Mouse (Mus musculus): ENCODE data around the gene St6galnac4. TPM values are rescaled to one million over a fixed set of nuclear protein-coding genes. Genes with fewer than 3 reads are reported as not detected.

St6galnac4 gene
- total and polyA plus RNA-seq, 3 experiments: 6.7 to 20.8 (median 15.4) TPM

DNA sequence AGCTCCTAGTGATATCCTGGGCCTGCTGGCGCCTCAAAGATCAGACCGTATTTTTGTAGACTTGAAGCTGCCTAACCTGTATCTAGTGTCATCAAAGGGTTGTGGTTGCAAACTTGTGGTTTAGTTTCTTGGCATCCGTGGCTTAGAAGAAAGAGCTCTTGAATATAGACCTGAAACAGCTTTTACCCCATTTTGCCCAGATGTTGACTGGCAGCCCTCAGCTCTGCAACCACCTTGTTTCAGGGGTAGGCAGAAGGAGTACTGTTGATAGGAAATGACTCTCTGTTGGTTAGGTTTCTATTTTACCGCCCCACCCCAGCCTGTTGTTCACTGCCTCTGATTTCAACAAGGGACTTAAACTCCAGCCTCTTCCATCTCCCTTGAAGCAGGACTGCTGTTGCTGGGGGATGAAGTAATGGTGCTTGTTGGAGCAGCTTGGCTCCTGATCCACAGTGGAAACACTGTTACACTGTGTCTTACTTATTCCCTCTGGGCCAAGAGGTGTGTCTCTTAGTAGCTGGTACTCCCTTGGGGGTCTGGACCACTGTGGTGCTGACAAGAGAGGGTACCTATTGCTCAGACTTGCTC lies 44.8 kb upstream of the St6galnac4 start:
- TF ChIP-seq CTCF (IDR thresholded peaks at IDR 0.05; ENCODE audit: low read depth, low read length): no peak
- TF ChIP-seq TAL1 (conservative IDR thresholded peaks at IDR 0.05; ENCODE audit: low read depth, low read length): no peak
- no peak for TF ChIP-seq GATA2 (IDR thresholded peaks at IDR 0.05; ENCODE audit: borderline replicate concordance, low read depth, low read length)
- Histone ChIP-seq H3K4me1 (ENCODE audit: insufficient read depth, low read depth, low read length) (peaks cover 42% of the 10 kb centered on the region), H3K4me3 (ENCODE audit: low read depth, low read length) (no peak overlapping the region), H3K36me3 (replicated peaks) (peaks cover 74% of the 10 kb centered on the region), H3K27me3 (ENCODE audit: insufficient read depth, low read length) (peaks cover 15% of the 10 kb centered on the region; the same call in 1 of the 2 replicates), H3K9me3 (replicated peaks) (no peaks in the 10 kb centered on the region)
- DNase-seq (ENCODE audit: low spot score): no peak
- no peak for ATAC-seq (ENCODE audit: extremely low read depth, insufficient number of reproducible peaks, low FRiP score, poor library complexity, severe bottlenecking)

DNA sequence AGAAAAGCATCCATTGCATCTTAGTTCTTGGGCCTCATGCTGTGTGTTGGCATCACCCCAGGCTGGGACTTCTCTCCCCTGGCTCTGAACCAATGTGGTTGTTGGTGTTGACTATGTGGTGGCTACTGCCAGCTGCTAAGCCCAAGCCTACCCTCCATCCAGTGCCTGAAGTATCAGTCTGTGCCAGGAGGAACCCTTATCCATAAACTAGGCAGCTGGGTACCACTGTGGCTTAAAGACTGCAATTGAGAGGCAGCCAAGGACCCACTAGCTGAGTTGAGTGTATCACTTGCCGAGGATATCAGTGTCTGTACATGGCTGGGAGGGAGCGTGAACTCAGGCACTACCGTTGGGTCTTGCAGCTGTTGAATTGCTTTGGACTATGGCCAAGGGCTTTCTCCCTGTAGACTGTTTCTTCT lies 43.9 kb upstream of the St6galnac4 start:
- no peaks in the 10 kb centered on the region for H3K9me3 ChIP-seq (replicated peaks)
- no peak overlapping the region for H3K4me3 ChIP-seq (ENCODE audit: low read depth, low read length)
- peaks cover 33% of the 10 kb centered on the region for H3K4me1 ChIP-seq (ENCODE audit: insufficient read depth, low read depth, low read length)
- ATAC-seq (ENCODE audit: extremely low read depth, insufficient number of reproducible peaks, low FRiP score, poor library complexity, severe bottlenecking) (no peak), DNase-seq (ENCODE audit: low spot score) (no peak)
- peaks cover 12% of the 10 kb centered on the region; the same call in 1 of the 2 replicates for H3K27me3 ChIP-seq (ENCODE audit: insufficient read depth, low read length)
- H3K36me3 ChIP-seq (replicated peaks): peaks cover 83% of the 10 kb centered on the region
- TF ChIP-seq GATA1 (IDR thresholded peaks at IDR 0.05; ENCODE audit: borderline replicate concordance, low read length) (no peak), GATA2 (IDR thresholded peaks at IDR 0.05; ENCODE audit: borderline replicate concordance, low read depth, low read length) (no peak), CTCF (IDR thresholded peaks at IDR 0.05; ENCODE audit: low read depth, low read length) (no peak), POLR2AphosphoS5 (IDR thresholded peaks at IDR 0.05; ENCODE audit: insufficient replicate concordance, low read depth, low read length) (no peak), TAL1 (conservative IDR thresholded peaks at IDR 0.05; ENCODE audit: low read depth, low read length) (no peak)

DNA sequence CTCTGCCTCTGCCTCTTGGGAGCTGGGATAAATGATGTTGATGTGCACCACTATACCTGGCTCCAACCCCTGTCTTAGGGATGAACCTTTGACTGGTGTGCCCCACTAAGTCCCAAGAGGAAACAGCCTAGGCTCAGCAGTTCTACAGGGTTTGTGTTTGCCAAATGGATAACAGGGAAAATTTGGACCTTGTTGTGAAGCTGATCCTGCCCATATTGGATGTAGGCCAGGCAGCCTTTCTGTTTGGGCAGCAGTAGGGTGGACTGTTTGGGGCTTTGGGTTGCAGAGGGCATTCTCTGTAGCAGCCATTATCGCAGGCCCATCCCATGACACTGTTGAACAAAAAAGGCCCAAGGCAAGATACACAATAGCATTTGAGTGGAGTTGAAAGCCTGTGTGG lies 39.9 kb upstream of the St6galnac4 start:
- no peak for TF ChIP-seq GATA1 (IDR thresholded peaks at IDR 0.05; ENCODE audit: borderline replicate concordance, low read length)
- TF ChIP-seq POLR2AphosphoS5 (IDR thresholded peaks at IDR 0.05; ENCODE audit: insufficient replicate concordance, low read depth, low read length): no peak
- no peak for TF ChIP-seq GATA2 (IDR thresholded peaks at IDR 0.05; ENCODE audit: borderline replicate concordance, low read depth, low read length)
- TF ChIP-seq CTCF (IDR thresholded peaks at IDR 0.05; ENCODE audit: low read depth, low read length): no peak
- no peak for TF ChIP-seq TAL1 (conservative IDR thresholded peaks at IDR 0.05; ENCODE audit: low read depth, low read length)
- Histone ChIP-seq H3K9me3 (replicated peaks) (no peaks in the 10 kb centered on the region), H3K36me3 (replicated peaks) (peaks cover 89% of the 10 kb centered on the region), H3K4me3 (ENCODE audit: low read depth, low read length) (no peak overlapping the region), H3K4me1 (ENCODE audit: insufficient read depth, low read depth, low read length) (peaks cover 15% of the 10 kb centered on the region), H3K27me3 (ENCODE audit: insufficient read depth, low read length) (peaks cover 12% of the 10 kb centered on the region; the same call in 1 of the 2 replicates)
- no peak for ATAC-seq (ENCODE audit: extremely low read depth, insufficient number of reproducible peaks, low FRiP score, poor library complexity, severe bottlenecking)
- no peak for DNase-seq (ENCODE audit: low spot score)

DNA sequence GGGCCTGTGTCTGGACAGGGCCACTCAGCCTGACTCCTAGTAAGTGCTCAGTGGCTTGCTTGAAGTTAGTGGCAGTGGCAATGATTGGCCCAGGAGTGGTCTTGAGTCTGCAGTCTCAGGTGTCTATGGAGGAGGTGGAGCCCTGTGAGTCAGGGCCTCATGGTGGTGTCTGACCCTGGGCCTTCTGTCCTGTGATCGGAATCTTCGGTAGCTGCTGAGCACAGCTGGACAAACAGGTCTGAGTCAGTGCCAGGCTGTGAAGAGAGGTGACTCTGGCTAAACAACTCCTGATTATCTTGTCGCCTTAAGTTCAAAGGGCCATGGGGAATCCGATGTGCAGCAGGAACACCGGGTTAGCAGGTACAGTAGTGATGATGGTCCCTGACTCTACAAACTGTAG lies 39.5 kb upstream of the St6galnac4 start:
- ATAC-seq (ENCODE audit: extremely low read depth, insufficient number of reproducible peaks, low FRiP score, poor library complexity, severe bottlenecking) (no peak), DNase-seq (ENCODE audit: low spot score) (no peak)
- no peaks in the 10 kb centered on the region for H3K9me3 ChIP-seq (replicated peaks)
- peaks cover 88% of the 10 kb centered on the region for H3K36me3 ChIP-seq (replicated peaks)
- peaks cover 11% of the 10 kb centered on the region for H3K4me1 ChIP-seq (ENCODE audit: insufficient read depth, low read depth, low read length)
- TF ChIP-seq GATA2 (IDR thresholded peaks at IDR 0.05; ENCODE audit: borderline replicate concordance, low read depth, low read length): no peak
- no peak overlapping the region for H3K4me3 ChIP-seq (ENCODE audit: low read depth, low read length)
- H3K27me3 ChIP-seq (ENCODE audit: insufficient read depth, low read length): peaks cover 13% of the 10 kb centered on the region; the same call in 1 of the 2 replicates

DNA sequence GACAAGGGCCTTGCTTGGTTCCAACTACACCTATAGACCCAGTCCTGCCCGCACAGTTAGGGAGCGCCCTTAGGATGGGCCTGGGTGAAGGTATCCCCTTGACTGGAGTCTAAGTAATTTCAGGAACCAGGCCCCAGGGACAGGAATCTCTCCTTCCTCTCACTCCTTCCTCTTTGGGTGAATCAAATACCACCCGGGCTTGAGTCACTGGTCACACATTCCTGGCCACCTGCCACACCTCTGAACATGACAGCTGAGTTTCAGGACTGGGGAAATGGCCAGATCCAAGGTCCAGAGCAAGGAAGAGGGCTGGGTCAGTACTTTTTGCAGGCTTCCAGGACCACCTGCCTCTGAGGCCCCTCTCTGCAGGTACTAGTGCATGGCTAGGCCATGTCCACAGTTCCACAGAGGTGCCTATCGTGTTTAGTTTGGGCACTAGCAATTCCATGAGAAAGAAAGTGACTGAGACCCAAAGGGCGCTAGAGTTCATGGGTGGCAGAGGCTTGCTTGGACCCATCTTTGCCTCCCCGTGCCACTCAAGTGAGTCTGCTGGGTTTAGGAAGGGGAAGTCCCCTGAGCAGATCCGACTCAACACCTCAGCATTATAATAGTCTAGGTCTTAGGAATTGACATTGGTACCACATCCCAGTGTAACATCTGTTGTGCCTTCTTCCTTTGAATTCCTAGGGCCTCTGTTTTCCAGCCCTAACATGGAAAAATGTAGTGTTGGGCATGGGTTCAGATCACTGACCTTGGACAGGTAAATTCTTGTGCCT lies 38.7 kb upstream of the St6galnac4 start:
- no peak for DNase-seq (ENCODE audit: low spot score)
- H3K4me1 ChIP-seq (ENCODE audit: insufficient read depth, low read depth, low read length): peaks cover 9% of the 10 kb centered on the region; the same call in 1 of the 2 replicates
- no peak for TF ChIP-seq GATA2 (IDR thresholded peaks at IDR 0.05; ENCODE audit: borderline replicate concordance, low read depth, low read length)
- no peak for TF ChIP-seq CTCF (IDR thresholded peaks at IDR 0.05; ENCODE audit: low read depth, low read length)
- TF ChIP-seq TAL1 (conservative IDR thresholded peaks at IDR 0.05; ENCODE audit: low read depth, low read length): no peak
- no peak for TF ChIP-seq GATA1 (IDR thresholded peaks at IDR 0.05; ENCODE audit: borderline replicate concordance, low read length)
- no peak for TF ChIP-seq POLR2AphosphoS5 (IDR thresholded peaks at IDR 0.05; ENCODE audit: insufficient replicate concordance, low read depth, low read length)
- peaks cover 13% of the 10 kb centered on the region; the same call in 1 of the 2 replicates for H3K27me3 ChIP-seq (ENCODE audit: insufficient read depth, low read length)
- H3K36me3 ChIP-seq (replicated peaks): peaks cover 84% of the 10 kb centered on the region
- no peaks in the 10 kb centered on the region for H3K9me3 ChIP-seq (replicated peaks)
- no peak overlapping the region for H3K4me3 ChIP-seq (ENCODE audit: low read depth, low read length)
- no peak for ATAC-seq (ENCODE audit: extremely low read depth, insufficient number of reproducible peaks, low FRiP score, poor library complexity, severe bottlenecking)

DNA sequence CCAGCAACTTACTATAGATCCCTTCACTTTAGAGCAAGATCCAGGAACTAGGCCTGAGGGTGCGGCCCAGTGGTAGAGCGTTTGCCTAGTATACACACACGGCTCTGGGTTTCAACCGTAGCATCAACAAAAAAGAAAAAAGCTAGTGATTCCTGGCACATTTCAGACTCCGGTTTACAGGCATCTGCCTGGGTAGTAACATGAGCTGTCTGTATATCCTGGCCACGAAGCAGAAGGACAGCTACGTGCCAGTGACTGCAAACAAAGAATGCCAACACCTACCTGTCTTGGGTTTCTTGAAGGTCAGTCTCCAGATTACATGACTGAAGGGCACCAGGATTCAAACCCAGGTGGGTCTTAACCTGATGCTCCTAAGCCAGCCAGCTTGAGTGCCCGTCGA lies 37.7 kb upstream of the St6galnac4 start:
- peaks cover 14% of the 10 kb centered on the region; the same call in 1 of the 2 replicates for H3K27me3 ChIP-seq (ENCODE audit: insufficient read depth, low read length)
- peaks cover 16% of the 10 kb centered on the region for H3K4me1 ChIP-seq (ENCODE audit: insufficient read depth, low read depth, low read length)
- H3K36me3 ChIP-seq (replicated peaks): peaks cover 82% of the 10 kb centered on the region
- no peak for DNase-seq (ENCODE audit: low spot score)
- TF ChIP-seq POLR2AphosphoS5 (IDR thresholded peaks at IDR 0.05; ENCODE audit: insufficient replicate concordance, low read depth, low read length) (no peak), CTCF (IDR thresholded peaks at IDR 0.05; ENCODE audit: low read depth, low read length) (no peak), GATA2 (IDR thresholded peaks at IDR 0.05; ENCODE audit: borderline replicate concordance, low read depth, low read length) (no peak), TAL1 (conservative IDR thresholded peaks at IDR 0.05; ENCODE audit: low read depth, low read length) (no peak), GATA1 (IDR thresholded peaks at IDR 0.05; ENCODE audit: borderline replicate concordance, low read length) (no peak)
- no peak overlapping the region for H3K4me3 ChIP-seq (ENCODE audit: low read depth, low read length)
- no peaks in the 10 kb centered on the region for H3K9me3 ChIP-seq (replicated peaks)
- no peak for ATAC-seq (ENCODE audit: extremely low read depth, insufficient number of reproducible peaks, low FRiP score, poor library complexity, severe bottlenecking)
